Mouse (Mus musculus) myocyte (in vitro differentiated cells): Measurements from ENCODE around the gene Cdrt4.

Source experiments
- CEBPB ChIP-seq: IDR thresholded peaks from 2 replicates; pipeline ENCODE4 v1.6.1; 2011; ENCODE audit warnings: mild to moderate bottlenecking, moderate library complexity; ENCODE audit not compliant: poor library complexity, insufficient read depth, severe bottlenecking
- E2F4 ChIP-seq: IDR thresholded peaks from one replicate; pipeline ENCODE4 v1.6.1; 2011; ENCODE audit warnings: mild to moderate bottlenecking, control low read depth, moderate library complexity; ENCODE audit not compliant: insufficient read depth
- MAX ChIP-seq: IDR thresholded peaks from one replicate; pipeline ENCODE4 v1.6.1; 2011; ENCODE audit warnings: low read depth, mild to moderate bottlenecking, control low read depth
- MYOD1 ChIP-seq, 3 experiments: IDR thresholded peaks; one replicate each; pipeline ENCODE4 v1.6.1; 2011; ENCODE audit warnings: control low read depth in 2 of 3, low read depth in 2 of 3, mild to moderate bottlenecking in 2 of 3, moderate library complexity in 1 of 3; ENCODE audit not compliant: insufficient read length in 2 of 3, control insufficient read depth in 1 of 3
- MYOG ChIP-seq, 3 experiments: IDR thresholded peaks; one replicate each; pipeline ENCODE4 v1.6.1; 2011; ENCODE audit warnings: control low read depth in 2 of 3, low read depth in 2 of 3, mild to moderate bottlenecking in 2 of 3; ENCODE audit not compliant: insufficient read length in 2 of 3, control insufficient read depth in 1 of 3, insufficient read depth in 1 of 3
- POLR2A ChIP-seq: IDR thresholded peaks from one replicate; pipeline ENCODE4 v1.6.1; 2011; ENCODE audit warnings: low read depth, mild to moderate bottlenecking, control low read depth, moderate library complexity; ENCODE audit not compliant: insufficient read length
- TCF12 ChIP-seq: IDR thresholded peaks from one replicate; pipeline ENCODE4 v1.6.1; 2011; ENCODE audit warnings: mild to moderate bottlenecking, control low read depth; ENCODE audit not compliant: poor library complexity, insufficient read depth, severe bottlenecking
- USF1 ChIP-seq: IDR thresholded peaks from one replicate; pipeline ENCODE4 v1.6.1; 2011; ENCODE audit warnings: low read depth, mild to moderate bottlenecking, control low read depth, moderate library complexity

GRCm38 (mm10) chr11:62919946-62920742 is 30.8 kb upstream of the Cdrt4 start:
- TF ChIP-seq POLR2A (no peak), MYOD1 (IDR thresholded peaks at IDR 0.05; ENCODE audit: control insufficient read depth in 1 of 3, insufficient read length in 2 of 3, low read depth in 2 of 3) (no peak), E2F4 (no peak), TCF12 (no peak), USF1 (no peak), CEBPB (no peak), MYOG (IDR thresholded peaks at IDR 0.05; ENCODE audit: control insufficient read depth in 1 of 3, insufficient read depth in 1 of 3, insufficient read length in 2 of 3, low read depth in 2 of 3) (no peak), MAX (no peak)
